Mouse (Mus musculus) E14TG2a.4 (cell line): ENCODE data around the gene Mertk.

Experiments used
- CTCF ChIP-seq: conservative IDR thresholded peaks from 2 replicates; pipeline ENCODE4 v1.5.1; 2014; ENCODE audit warnings: low read length
- NANOG ChIP-seq: IDR thresholded peaks from 2 replicates; pipeline ENCODE4 v1.6.1; 2014; ENCODE audit warnings: borderline replicate concordance, low read length, mixed read lengths

DNA sequence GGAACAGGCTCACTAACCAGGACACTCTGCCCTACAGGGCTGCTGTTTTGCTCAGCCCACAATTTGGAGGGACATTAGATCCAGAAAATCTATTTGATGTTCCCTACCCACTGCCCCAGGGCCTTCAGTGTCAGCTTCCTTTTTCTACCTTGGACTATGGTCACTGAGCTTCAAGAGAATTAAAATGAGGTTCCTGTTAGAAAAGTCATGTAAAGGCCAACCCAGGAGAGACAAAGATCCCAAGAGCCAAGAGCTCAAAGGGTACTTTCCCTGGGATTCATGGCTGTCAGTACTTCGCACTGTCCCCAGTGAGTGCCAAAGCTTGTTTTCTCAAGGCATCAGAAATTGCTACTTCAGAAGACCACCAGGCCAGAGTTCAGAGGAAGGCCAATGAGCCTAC, 17.2 kb downstream of the Mertk start:
- TF ChIP-seq CTCF (no peak), NANOG (no peak)
